Mouse (Mus musculus) heart, embryonic 16.5 days (tissue): ENCODE data around the gene Vmn1r152. TPM values are rescaled to one million over a fixed set of nuclear protein-coding genes. Genes with fewer than 3 reads are reported as not detected.
"Not testable (repeated sequence)": the region's sequence is repeated elsewhere in the genome, so short reads cannot be mapped to it uniquely, and the experiment has no call there.

Experiments
- ATAC-seq: fragments of 200-750 bp; cut with Nextera tagmentation; replicated peaks from 2 replicates; pipeline ENCODE4 v1.8.0; 2017; ENCODE audit warnings: moderate number of reproducible peaks; ENCODE audit not compliant: insufficient read depth, low FRiP score; ENCODE audit errors: extremely low read depth
- H3K27ac ChIP-seq: fragments of 300-500 bp; sonication (generic); 2 replicates; pipeline ENCODE4 v1.5.1; 2014; ENCODE audit warnings: mild to moderate bottlenecking, low read length, control low read depth, moderate library complexity
- H3K27me3 ChIP-seq: fragments of 300-500 bp; sonication (generic); 2 replicates; pipeline ENCODE4 v1.6.1; 2014; ENCODE audit warnings: low read length, mixed read lengths; ENCODE audit not compliant: control insufficient read depth, insufficient read depth
- H3K36me3 ChIP-seq: fragments of 300-500 bp; sonication (generic); 2 replicates; pipeline ENCODE4 v1.6.1; 2014; ENCODE audit not compliant: control insufficient read depth, insufficient read depth
- H3K4me1 ChIP-seq: fragments of 300-500 bp; sonication (generic); 2 replicates; pipeline ENCODE4 v1.6.1; 2014; ENCODE audit warnings: low read length, mixed read lengths; ENCODE audit not compliant: control insufficient read depth, insufficient read depth
- H3K4me2 ChIP-seq: fragments of 300-500 bp; sonication (generic); 2 replicates; pipeline ENCODE4 v1.6.1; 2014; ENCODE audit warnings: low read depth, mild to moderate bottlenecking, control low read depth, low read length
- H3K4me3 ChIP-seq: fragments of 300-500 bp; sonication (generic); 2 replicates; pipeline ENCODE4 v1.5.1; 2014; ENCODE audit warnings: mild to moderate bottlenecking, control low read depth, low read length
- H3K9ac ChIP-seq: fragments of 300-500 bp; sonication (generic); 2 replicates; pipeline ENCODE4 v1.6.1; 2014; ENCODE audit warnings: low read length, control low read depth
- H3K9me3 ChIP-seq: fragments of 300-500 bp; sonication (generic); replicated peaks from 2 replicates; pipeline ENCODE4 v1.6.1; 2016; ENCODE audit warnings: low read length; ENCODE audit not compliant: control insufficient read depth
- WGBS: fragments of 180-500 bp; shearing (Covaris S2); extraction: QIAGEN DNeasy Blood & Tissue Kit; methylation state at CpG from one replicate; pipeline ENCODE4 v1.1.7; 2014; 5-methylcytosine and 5-hydroxymethylcytosine counted together
- polyA plus RNA-seq: library from polyadenylated mRNA; unstranded; fragments of >200 nt; fragmentation: Nextera tagmentation; extraction: Ambion mirVana; gene quantifications from 2 replicates; pipeline ENCODE4 v1.2.1, GENCODE M21; 2015

Vmn1r152 gene
- not detected in 2 replicates for polyA plus RNA-seq

GRCm38 (mm10) chr7:22522667-22523066 lies at the start of gene Vmn1r152:
Gene Vmn1r152 (plus strand): TSS chr7:22522967.
- no CpG with 5 or more reads among the region's 3 CpGs for WGBS
- H3K36me3 ChIP-seq, H3K9me3 ChIP-seq, H3K4me1 ChIP-seq, H3K27me3 ChIP-seq, H3K4me3 ChIP-seq, ATAC-seq, H3K9ac ChIP-seq, H3K4me2 ChIP-seq, H3K27ac ChIP-seq: not testable (repeated sequence)

GRCm38 (mm10) chr7:22499578-22499977 lies 23.2 kb upstream of the Vmn1r152 start, which contains the start of gene Vmn1r151:
Gene Vmn1r151 (minus strand): TSS chr7:22499678.
- H3K4me3 ChIP-seq, H3K9ac ChIP-seq, H3K27me3 ChIP-seq, H3K4me2 ChIP-seq, H3K27ac ChIP-seq, H3K9me3 ChIP-seq, ATAC-seq, H3K36me3 ChIP-seq, H3K4me1 ChIP-seq: not testable (repeated sequence)
- 9% methylated on average over 1 of the region's 3 CpGs for WGBS

GRCm38 (mm10) chr7:22534787-22535186 lies 12.0 kb downstream of the Vmn1r152 start, which contains the start of gene Gm8677:
Gene Gm8677 (minus strand): TSS chr7:22534887.
- not testable (repeated sequence) for H3K4me3 ChIP-seq, H3K9ac ChIP-seq, H3K36me3 ChIP-seq, H3K9me3 ChIP-seq, ATAC-seq, H3K4me2 ChIP-seq, H3K4me1 ChIP-seq, H3K27ac ChIP-seq, H3K27me3 ChIP-seq
- no CpG with 5 or more reads among the region's 1 CpGs for WGBS

GRCm38 (mm10) chr7:22565243-22565642 lies 42.5 kb downstream of the Vmn1r152 start, which contains the start of gene Gm4201:
Gene Gm4201 (minus strand): TSS chr7:22565343.
- not testable (repeated sequence) for ATAC-seq, H3K4me3 ChIP-seq, H3K4me2 ChIP-seq, H3K27ac ChIP-seq, H3K27me3 ChIP-seq, H3K9me3 ChIP-seq, H3K36me3 ChIP-seq, H3K4me1 ChIP-seq, H3K9ac ChIP-seq
- no CpG with 5 or more reads among the region's 3 CpGs for whole genome bisulfite sequencing

Other genes with a start within 250 kb of the Vmn1r152 start
- gene Gm4187, start 193.2 kb upstream of the Vmn1r152 start, polyA plus RNA-seq: not detected in 2 replicates
- not detected in 2 replicates for gene Gm8660, start 151.9 kb upstream of the Vmn1r152 start, polyA plus RNA-seq
- gene Vmn1r148, start 109.4 kb upstream of the Vmn1r152 start, polyA plus RNA-seq: not detected in 2 replicates
- not detected in 2 replicates for gene Vmn1r149, start 84.7 kb upstream of the Vmn1r152 start, polyA plus RNA-seq
- gene Gm10665, start 58.9 kb upstream of the Vmn1r152 start, polyA plus RNA-seq: not detected in 2 replicates
- not detected in 2 replicates for gene Vmn1r151, start 23.3 kb upstream of the Vmn1r152 start, polyA plus RNA-seq
- not detected in 2 replicates for gene Gm8677, start 11.9 kb downstream of the Vmn1r152 start, polyA plus RNA-seq
- not detected in 2 replicates for gene Gm4201, start 42.4 kb downstream of the Vmn1r152 start, polyA plus RNA-seq
- gene Gm4565, start 65.2 kb downstream of the Vmn1r152 start, polyA plus RNA-seq: not detected in 2 replicates
- gene Vmn1r155, start 135.1 kb downstream of the Vmn1r152 start, polyA plus RNA-seq: not detected in 2 replicates
- not detected in 2 replicates for gene Gm8693, start 169.3 kb downstream of the Vmn1r152 start, polyA plus RNA-seq
- not detected in 2 replicates for gene Gm4567, start 196.7 kb downstream of the Vmn1r152 start, polyA plus RNA-seq
- gene Vmn1r157, start 238.7 kb downstream of the Vmn1r152 start, polyA plus RNA-seq: not detected in 2 replicates